Mouse (Mus musculus): ENCODE results near the gene Hipk1. TPM values are rescaled to one million over a fixed set of nuclear protein-coding genes. Genes with fewer than 3 reads are reported as not detected.

The Hipk1 gene
- polyA plus RNA-seq, 1 experiment: 58.1 TPM

DNA sequence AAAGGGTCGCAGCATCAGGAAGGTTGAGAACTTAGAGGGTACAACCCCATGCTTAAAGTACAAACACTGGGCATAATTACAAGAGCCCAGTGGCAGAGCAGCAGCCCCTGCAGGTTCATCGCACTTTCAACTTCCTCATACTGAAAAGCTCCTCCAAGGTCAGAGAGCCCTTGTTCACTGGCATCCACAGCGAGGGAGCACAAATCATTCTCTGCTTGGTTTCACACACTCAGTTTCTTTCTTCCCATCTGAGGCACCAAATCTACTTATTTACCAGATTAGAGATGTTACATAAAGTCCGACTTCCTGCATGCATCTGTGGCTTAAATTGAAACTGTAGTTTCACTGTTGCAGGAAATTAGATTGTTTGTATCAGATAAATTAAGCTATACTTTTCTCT is 18.5 kb downstream of the Hipk1 start:
- Histone ChIP-seq H3K4me1 (ENCODE audit: control insufficient read depth, insufficient read depth, low read length) (peaks cover 29% of the 10 kb centered on the region), H3K4me3 (ENCODE audit: insufficient read depth, low read depth, low read length) (no peak overlapping the region), H3K36me3 (ENCODE audit: control insufficient read depth, insufficient read depth, low read length) (peaks cover 4% of the 10 kb centered on the region; the same call in 1 of the 2 replicates), H3K27me3 (replicated peaks; ENCODE audit: control insufficient read depth, insufficient read depth, low read length) (no peaks in the 10 kb centered on the region), H3K27ac (ENCODE audit: insufficient read depth, low read depth, low read length) (peak overlapping the region; percentile 95)
- WGBS: 11% methylated on average over 4 of the region's 4 CpGs
- TF ChIP-seq POLR2A (IDR thresholded peaks at IDR 0.05; ENCODE audit: low read depth, low read length) (no peak), CTCF (conservative IDR thresholded peaks at IDR 0.05; ENCODE audit: insufficient read depth, insufficient read length, low read depth, low read length) (no peak)
- peak; percentile 72 for DNase-seq

DNA sequence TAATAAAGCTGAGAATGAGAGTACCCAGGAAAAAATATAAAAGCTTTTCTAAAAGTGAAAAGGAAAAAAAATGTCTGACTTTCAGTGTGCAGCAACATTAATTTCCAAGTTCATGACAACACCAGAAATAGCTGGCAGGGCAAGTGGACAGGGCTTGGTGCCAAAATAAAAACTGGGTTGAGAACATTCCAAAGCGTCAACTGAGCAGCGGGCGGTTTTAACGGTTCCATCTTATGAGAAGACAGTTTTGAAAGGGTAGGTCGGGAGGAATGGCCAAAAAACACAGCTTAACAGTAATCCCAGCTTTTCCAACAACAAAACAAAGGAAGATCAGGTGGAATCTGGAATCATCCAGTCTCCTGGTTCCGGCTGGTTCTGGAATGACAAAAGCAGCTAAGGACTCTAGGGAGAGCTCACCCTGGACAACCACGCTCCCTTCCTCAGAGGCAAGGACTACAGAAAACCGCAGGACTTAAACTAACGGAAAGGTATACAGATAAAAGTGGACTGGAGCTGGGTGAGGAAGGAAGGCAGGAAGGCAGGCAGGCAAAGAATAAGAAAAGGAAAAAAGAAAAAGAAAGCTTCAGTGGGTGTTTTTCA is 19.7 kb downstream of the Hipk1 start:
- 14% methylated on average over 9 of the region's 9 CpGs for WGBS
- peak overlapping the region; percentile 95 for H3K27ac ChIP-seq (ENCODE audit: insufficient read depth, low read depth, low read length)
- H3K36me3 ChIP-seq (ENCODE audit: control insufficient read depth, insufficient read depth, low read length): peaks cover 4% of the 10 kb centered on the region; the same call in 1 of the 2 replicates
- H3K27me3 ChIP-seq (replicated peaks; ENCODE audit: control insufficient read depth, insufficient read depth, low read length): no peaks in the 10 kb centered on the region
- DNase-seq: peak; percentile 95
- TF ChIP-seq POLR2A (IDR thresholded peaks at IDR 0.05; ENCODE audit: low read depth, low read length) (no peak), CTCF (conservative IDR thresholded peaks at IDR 0.05; ENCODE audit: insufficient read depth, insufficient read length, low read depth, low read length) (no peak)
- H3K4me1 ChIP-seq (ENCODE audit: control insufficient read depth, insufficient read depth, low read length): peaks cover 32% of the 10 kb centered on the region
- no peak overlapping the region for H3K4me3 ChIP-seq (ENCODE audit: insufficient read depth, low read depth, low read length)

- no peak for DNase-seq
- H3K4me3 ChIP-seq (ENCODE audit: insufficient read depth, low read depth, low read length): no peak overlapping the region
- H3K4me1 ChIP-seq (ENCODE audit: control insufficient read depth, insufficient read depth, low read length): peaks cover 14% of the 10 kb centered on the region
- H3K36me3 ChIP-seq (ENCODE audit: control insufficient read depth, insufficient read depth, low read length): peaks cover 9% of the 10 kb centered on the region; the same call in 1 of the 2 replicates
- TF ChIP-seq CTCF (conservative IDR thresholded peaks at IDR 0.05; ENCODE audit: insufficient read depth, insufficient read length, low read depth, low read length) (no peak), POLR2A (IDR thresholded peaks at IDR 0.05; ENCODE audit: low read depth, low read length) (no peak)
- H3K27me3 ChIP-seq (replicated peaks; ENCODE audit: control insufficient read depth, insufficient read depth, low read length): no peaks in the 10 kb centered on the region
- WGBS: 58% methylated on average over 3 of the region's 3 CpGs
- H3K27ac ChIP-seq (ENCODE audit: insufficient read depth, low read depth, low read length): no peak overlapping the region
Measured at GRCm38 (mm10) chr3:103766789-103767188, 24.6 kb downstream of the Hipk1 start.

DNA sequence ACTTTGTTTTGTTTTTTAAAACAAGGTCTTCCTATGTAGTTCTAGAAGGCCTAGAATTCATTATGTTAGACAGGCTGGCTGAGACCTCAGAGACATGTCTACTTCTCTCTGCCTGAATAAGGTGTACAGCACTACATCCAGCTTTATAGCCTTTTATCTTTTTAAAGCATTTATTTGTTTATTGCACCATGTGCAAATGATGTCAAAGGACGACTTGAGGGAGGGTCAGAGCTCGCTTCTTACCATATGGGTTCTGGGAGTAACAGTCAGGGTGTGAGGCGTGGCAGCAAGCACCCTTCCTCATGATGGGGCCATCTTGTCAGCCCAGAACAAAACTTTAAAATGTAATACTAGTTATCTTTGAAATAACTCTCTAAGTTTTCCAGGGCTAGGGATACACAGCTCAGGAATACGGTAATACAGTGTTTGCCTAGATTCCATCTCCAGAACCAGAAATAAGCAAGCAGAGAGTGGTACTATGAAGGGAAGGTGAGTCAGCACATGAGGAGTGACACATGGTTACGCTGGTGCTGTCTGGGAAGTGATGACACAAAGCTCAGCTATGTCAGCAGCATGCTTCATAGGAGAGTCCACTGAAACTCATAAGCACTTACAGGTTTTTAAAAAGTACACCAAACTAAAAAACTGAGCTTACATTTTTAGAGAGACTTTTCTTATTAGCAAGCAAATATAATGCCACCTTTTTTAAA is 31.9 kb downstream of the Hipk1 start:
- TF ChIP-seq CTCF (conservative IDR thresholded peaks at IDR 0.05; ENCODE audit: insufficient read depth, insufficient read length, low read depth, low read length): no peak
- TF ChIP-seq POLR2A (IDR thresholded peaks at IDR 0.05; ENCODE audit: low read depth, low read length): no peak
- H3K27ac ChIP-seq (ENCODE audit: insufficient read depth, low read depth, low read length): no peak overlapping the region
- WGBS: 81% methylated on average over 5 of the region's 5 CpGs
- no peak for DNase-seq
- peaks cover 10% of the 10 kb centered on the region for H3K36me3 ChIP-seq (ENCODE audit: control insufficient read depth, insufficient read depth, low read length)
- no peaks in the 10 kb centered on the region for H3K4me1 ChIP-seq (ENCODE audit: control insufficient read depth, insufficient read depth, low read length)
- H3K4me3 ChIP-seq (ENCODE audit: insufficient read depth, low read depth, low read length): no peak overlapping the region
- no peaks in the 10 kb centered on the region for H3K27me3 ChIP-seq (replicated peaks; ENCODE audit: control insufficient read depth, insufficient read depth, low read length)

DNA sequence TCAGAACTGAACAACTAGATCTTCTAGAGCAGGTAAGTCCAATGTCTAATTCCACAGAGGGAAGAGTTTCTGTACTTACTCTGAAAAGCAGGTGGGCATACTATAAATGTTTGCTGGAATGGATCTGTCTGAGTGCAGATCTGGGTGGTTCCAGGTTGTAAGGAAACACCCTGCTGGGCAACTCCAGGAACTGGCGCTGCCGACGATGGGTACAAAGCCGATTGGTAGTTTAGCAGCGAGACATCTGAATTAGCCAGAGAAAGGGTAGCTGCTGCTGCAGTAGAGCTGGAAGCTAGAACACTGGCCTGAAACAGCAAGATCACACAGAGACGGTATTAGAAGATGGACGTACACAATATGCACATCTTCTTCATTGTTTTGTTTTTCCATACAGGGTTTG is 32.9 kb downstream of the Hipk1 start:
- Histone ChIP-seq H3K4me1 (ENCODE audit: control insufficient read depth, insufficient read depth, low read length) (no peaks in the 10 kb centered on the region), H3K36me3 (ENCODE audit: control insufficient read depth, insufficient read depth, low read length) (peaks cover 12% of the 10 kb centered on the region), H3K27me3 (replicated peaks; ENCODE audit: control insufficient read depth, insufficient read depth, low read length) (no peaks in the 10 kb centered on the region), H3K4me3 (ENCODE audit: insufficient read depth, low read depth, low read length) (no peak overlapping the region), H3K27ac (ENCODE audit: insufficient read depth, low read depth, low read length) (no peak overlapping the region)
- WGBS: 86% methylated on average over 7 of the region's 7 CpGs
- TF ChIP-seq CTCF (conservative IDR thresholded peaks at IDR 0.05; ENCODE audit: insufficient read depth, insufficient read length, low read depth, low read length) (no peak), POLR2A (IDR thresholded peaks at IDR 0.05; ENCODE audit: low read depth, low read length) (no peak)
- DNase-seq: no peak

GRCm38 (mm10) chr3:103756920-103757319 is 34.4 kb downstream of the Hipk1 start:
- no peak for DNase-seq
- H3K36me3 ChIP-seq (ENCODE audit: control insufficient read depth, insufficient read depth, low read length): peaks cover 8% of the 10 kb centered on the region
- H3K4me1 ChIP-seq (ENCODE audit: control insufficient read depth, insufficient read depth, low read length): no peaks in the 10 kb centered on the region
- H3K4me3 ChIP-seq (ENCODE audit: insufficient read depth, low read depth, low read length): no peak overlapping the region
- H3K27ac ChIP-seq (ENCODE audit: insufficient read depth, low read depth, low read length): no peak overlapping the region
- TF ChIP-seq CTCF (conservative IDR thresholded peaks at IDR 0.05; ENCODE audit: insufficient read depth, insufficient read length, low read depth, low read length) (no peak), POLR2A (IDR thresholded peaks at IDR 0.05; ENCODE audit: low read depth, low read length) (no peak)
- H3K27me3 ChIP-seq (replicated peaks; ENCODE audit: control insufficient read depth, insufficient read depth, low read length): no peaks in the 10 kb centered on the region
- 89% methylated on average over 2 of the region's 2 CpGs for WGBS

- Histone ChIP-seq H3K27me3 (replicated peaks; ENCODE audit: control insufficient read depth, insufficient read depth, low read length) (no peaks in the 10 kb centered on the region), H3K36me3 (ENCODE audit: control insufficient read depth, insufficient read depth, low read length) (peaks cover 11% of the 10 kb centered on the region), H3K4me3 (ENCODE audit: insufficient read depth, low read depth, low read length) (no peak overlapping the region), H3K27ac (ENCODE audit: insufficient read depth, low read depth, low read length) (no peak overlapping the region), H3K4me1 (ENCODE audit: control insufficient read depth, insufficient read depth, low read length) (no peaks in the 10 kb centered on the region)
- no peak for DNase-seq
- TF ChIP-seq POLR2A (IDR thresholded peaks at IDR 0.05; ENCODE audit: low read depth, low read length) (no peak), CTCF (conservative IDR thresholded peaks at IDR 0.05; ENCODE audit: insufficient read depth, insufficient read length, low read depth, low read length) (no peak)
- WGBS: 79% methylated on average over 3 of the region's 3 CpGs
Measured at GRCm38 (mm10) chr3:103755351-103755750, 36.0 kb downstream of the Hipk1 start.
